Mouse (Mus musculus): ENCODE results near the gene Ttyh1. TPM values are rescaled to one million over a fixed set of nuclear protein-coding genes. Genes with fewer than 3 reads are reported as not detected.

Gene Ttyh1
- total and polyA plus RNA-seq, 2 experiments: 0.65 to 2.4 TPM

DNA sequence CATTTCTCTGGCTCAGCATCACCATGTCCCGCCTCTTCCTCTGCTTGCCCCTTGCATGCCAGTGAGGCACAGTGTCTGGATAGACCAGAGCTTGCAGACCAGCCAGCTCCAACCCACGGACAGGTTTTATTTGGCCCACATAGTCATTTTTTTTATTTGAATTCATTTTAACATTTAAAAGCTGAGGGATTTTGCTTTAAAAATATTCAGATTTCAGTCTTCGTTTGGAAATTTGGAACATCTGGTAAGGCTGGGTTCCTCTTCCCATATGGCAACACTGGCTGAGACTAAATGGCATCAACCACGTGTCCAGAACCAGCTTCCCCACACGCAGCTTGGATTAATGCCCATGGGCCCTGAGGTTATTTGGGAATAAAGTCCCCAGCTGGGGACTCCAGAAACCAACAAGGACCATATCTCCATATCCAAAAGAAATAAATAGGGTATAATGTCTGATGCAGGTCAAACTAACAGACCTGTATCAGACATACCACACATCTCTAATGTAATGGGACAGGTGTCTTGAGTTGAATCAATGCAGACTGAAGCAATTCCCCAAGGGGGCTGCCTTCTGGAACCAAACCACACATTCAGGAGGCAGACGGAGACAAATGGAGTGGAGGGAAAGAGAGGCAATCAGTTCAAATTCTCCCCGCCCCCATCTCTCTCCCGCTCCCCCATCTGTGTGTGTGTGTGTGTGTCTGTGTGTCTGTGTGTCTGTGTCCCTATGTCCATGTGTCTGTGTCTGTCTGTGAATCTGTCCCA, 2.0 kb upstream of the Ttyh1 start:
- TF ChIP-seq CTCF (IDR thresholded peaks at IDR 0.05; ENCODE audit: low read depth, low read length) (no peak), POLR2A (IDR thresholded peaks at IDR 0.05; ENCODE audit: extremely low read depth, insufficient read depth, low read length) (no peak)
- no peak overlapping the region for H3K4me3 ChIP-seq (ENCODE audit: insufficient read depth, low read depth, low read length)
- H3K4me1 ChIP-seq (ENCODE audit: control insufficient read depth, insufficient read depth, low read length): no peaks in the 10 kb centered on the region
- H3K36me3 ChIP-seq (ENCODE audit: control insufficient read depth, insufficient read depth, low read length): no peaks in the 10 kb centered on the region
- WGBS: 66% methylated on average over 8 of the region's 8 CpGs
- H3K9ac ChIP-seq (ENCODE audit: low read depth, low read length): no peak overlapping the region
- H3K27me3 ChIP-seq (ENCODE audit: control insufficient read depth, insufficient read depth, low read length): peaks cover 15% of the 10 kb centered on the region
- no peak overlapping the region for H3K27ac ChIP-seq (replicated peaks; ENCODE audit: insufficient read depth, low read depth, low read length)
- no peaks in the 10 kb centered on the region for H3K79me2 ChIP-seq (ENCODE audit: control insufficient read depth, insufficient read depth, low read length)
- no peak for DNase-seq (ENCODE audit: extremely low read depth, low read depth, low spot score)

DNA sequence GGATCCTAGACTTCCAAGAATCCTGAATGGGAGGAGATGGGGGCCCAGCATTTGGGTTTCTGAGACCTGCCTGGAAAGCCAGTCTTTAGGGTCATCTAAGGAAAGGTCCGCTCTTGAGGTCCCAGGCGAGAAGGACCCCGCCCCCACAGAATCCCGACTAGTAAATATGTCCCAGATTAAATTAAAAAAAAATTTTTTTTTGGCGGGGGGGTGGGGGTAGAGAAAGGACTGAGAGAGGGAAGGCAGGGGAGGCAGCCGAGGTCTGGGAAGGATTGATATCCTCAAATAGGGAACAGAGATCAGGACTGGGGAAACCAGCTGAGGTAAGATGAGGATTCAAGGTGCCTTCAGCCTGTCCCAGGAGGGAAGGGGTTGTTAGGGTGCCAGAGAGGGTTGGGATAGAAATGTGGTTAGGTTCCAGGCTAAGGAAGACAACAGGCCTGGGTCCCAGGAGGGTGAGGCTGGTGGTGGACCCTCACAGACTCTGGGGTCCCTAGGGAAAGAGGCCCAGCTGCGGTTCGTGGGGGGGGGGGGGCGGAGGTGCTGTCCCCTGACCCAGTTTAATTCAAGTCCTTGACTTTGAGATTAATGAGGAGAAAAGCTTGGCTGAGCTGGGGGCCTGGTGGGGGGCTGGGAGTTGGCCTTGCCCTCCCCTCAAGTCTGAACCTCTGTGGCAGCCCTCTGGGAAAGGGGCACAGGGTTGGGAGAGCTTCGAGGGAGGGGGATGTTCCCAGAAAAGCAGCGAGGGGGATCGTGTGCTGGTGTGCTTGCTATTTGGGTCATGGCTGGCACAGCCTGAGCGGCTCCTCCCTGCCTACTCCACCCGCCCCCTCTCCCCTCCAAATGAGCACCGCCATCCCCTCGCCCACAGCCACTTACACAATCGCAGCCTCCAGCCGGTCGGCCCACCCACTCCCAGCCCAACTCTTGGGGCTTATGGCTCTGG, 1.0 kb downstream of the Ttyh1 start:
- no peak for DNase-seq (ENCODE audit: extremely low read depth, low read depth, low spot score)
- Histone ChIP-seq H3K4me3 (ENCODE audit: insufficient read depth, low read depth, low read length) (no peak overlapping the region), H3K79me2 (ENCODE audit: control insufficient read depth, insufficient read depth, low read length) (no peaks in the 10 kb centered on the region), H3K27ac (replicated peaks; ENCODE audit: insufficient read depth, low read depth, low read length) (no peak overlapping the region), H3K9ac (ENCODE audit: low read depth, low read length) (no peak overlapping the region), H3K4me1 (ENCODE audit: control insufficient read depth, insufficient read depth, low read length) (no peaks in the 10 kb centered on the region), H3K36me3 (ENCODE audit: control insufficient read depth, insufficient read depth, low read length) (no peaks in the 10 kb centered on the region), H3K27me3 (ENCODE audit: control insufficient read depth, insufficient read depth, low read length) (peaks cover 15% of the 10 kb centered on the region)
- WGBS: 28% methylated on average over 18 of the region's 19 CpGs
- TF ChIP-seq CTCF (IDR thresholded peaks at IDR 0.05; ENCODE audit: low read depth, low read length) (no peak), POLR2A (IDR thresholded peaks at IDR 0.05; ENCODE audit: extremely low read depth, insufficient read depth, low read length) (no peak)

DNA sequence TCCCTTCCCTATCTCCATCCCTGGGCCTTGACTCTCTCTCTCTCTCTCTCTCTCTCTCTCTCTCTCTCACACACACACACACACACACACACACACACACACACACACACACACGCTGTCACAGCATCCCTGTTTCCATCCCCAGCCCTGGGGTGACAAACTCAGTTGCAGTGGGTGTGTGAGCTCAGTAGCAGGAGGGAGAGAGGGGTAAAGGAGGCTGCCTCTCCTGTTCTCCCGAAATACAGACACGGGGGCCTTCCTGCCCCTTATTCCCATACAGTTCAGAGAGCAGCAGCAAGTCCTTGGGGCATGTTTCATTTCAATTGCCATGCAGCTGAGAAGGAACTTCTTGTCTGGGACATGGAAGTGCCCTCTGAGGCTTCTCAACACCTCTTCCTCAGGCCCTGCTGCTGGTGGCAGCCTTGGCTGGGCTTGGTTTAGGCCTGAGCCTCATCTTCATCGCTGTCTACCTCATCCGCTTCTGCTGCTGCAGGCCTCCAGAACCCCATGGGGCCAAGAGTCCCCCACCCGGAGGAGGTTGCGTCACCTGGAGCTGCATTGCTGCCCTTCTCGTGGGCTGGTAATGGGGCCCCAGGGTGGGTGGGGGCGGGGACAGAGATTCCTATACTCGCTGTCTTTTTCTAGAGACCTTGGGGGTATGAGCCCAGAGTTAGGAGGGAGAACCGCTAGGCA, 3.0 kb downstream of the Ttyh1 start:
- H3K27me3 ChIP-seq (ENCODE audit: control insufficient read depth, insufficient read depth, low read length): peaks cover 15% of the 10 kb centered on the region

GRCm38 (mm10) chr7:4122783-4123182, 3.6 kb downstream of the Ttyh1 start:
- no peaks in the 10 kb centered on the region for H3K79me2 ChIP-seq (ENCODE audit: control insufficient read depth, insufficient read depth, low read length)
- no peak overlapping the region for H3K9ac ChIP-seq (ENCODE audit: low read depth, low read length)
- no peak overlapping the region for H3K27ac ChIP-seq (replicated peaks; ENCODE audit: insufficient read depth, low read depth, low read length)
- WGBS: 87% methylated on average over 10 of the region's 10 CpGs
- H3K27me3 ChIP-seq (ENCODE audit: control insufficient read depth, insufficient read depth, low read length): peaks cover 15% of the 10 kb centered on the region
- TF ChIP-seq POLR2A (IDR thresholded peaks at IDR 0.05; ENCODE audit: extremely low read depth, insufficient read depth, low read length) (no peak), CTCF (IDR thresholded peaks at IDR 0.05; ENCODE audit: low read depth, low read length) (no peak)
- DNase-seq (ENCODE audit: extremely low read depth, low read depth, low spot score): no peak
- H3K36me3 ChIP-seq (ENCODE audit: control insufficient read depth, insufficient read depth, low read length): no peaks in the 10 kb centered on the region
- H3K4me3 ChIP-seq (ENCODE audit: insufficient read depth, low read depth, low read length): no peak overlapping the region
- H3K4me1 ChIP-seq (ENCODE audit: control insufficient read depth, insufficient read depth, low read length): no peaks in the 10 kb centered on the region

More for the DNA sequence above, 3.0 kb downstream of the Ttyh1 start:
- DNase-seq (ENCODE audit: extremely low read depth, low read depth, low spot score): no peak
- no peak overlapping the region for H3K27ac ChIP-seq (replicated peaks; ENCODE audit: insufficient read depth, low read depth, low read length)
- H3K9ac ChIP-seq (ENCODE audit: low read depth, low read length): no peak overlapping the region
- H3K4me3 ChIP-seq (ENCODE audit: insufficient read depth, low read depth, low read length): no peak overlapping the region
- no peaks in the 10 kb centered on the region for H3K79me2 ChIP-seq (ENCODE audit: control insufficient read depth, insufficient read depth, low read length)
- TF ChIP-seq POLR2A (IDR thresholded peaks at IDR 0.05; ENCODE audit: extremely low read depth, insufficient read depth, low read length) (no peak), CTCF (IDR thresholded peaks at IDR 0.05; ENCODE audit: low read depth, low read length) (no peak)
- 69% methylated on average over 11 of the region's 11 CpGs for WGBS
- H3K36me3 ChIP-seq (ENCODE audit: control insufficient read depth, insufficient read depth, low read length): no peaks in the 10 kb centered on the region
- no peaks in the 10 kb centered on the region for H3K4me1 ChIP-seq (ENCODE audit: control insufficient read depth, insufficient read depth, low read length)

GRCm38 (mm10) chr7:4123732-4124131, 4.5 kb downstream of the Ttyh1 start:
- H3K27ac ChIP-seq (replicated peaks; ENCODE audit: insufficient read depth, low read depth, low read length): no peak overlapping the region
- no peaks in the 10 kb centered on the region for H3K36me3 ChIP-seq (ENCODE audit: control insufficient read depth, insufficient read depth, low read length)
- WGBS: 91% methylated on average over 1 of the region's 1 CpGs
- TF ChIP-seq CTCF (IDR thresholded peaks at IDR 0.05; ENCODE audit: low read depth, low read length) (no peak), POLR2A (IDR thresholded peaks at IDR 0.05; ENCODE audit: extremely low read depth, insufficient read depth, low read length) (no peak)
- no peaks in the 10 kb centered on the region for H3K4me1 ChIP-seq (ENCODE audit: control insufficient read depth, insufficient read depth, low read length)
- DNase-seq (ENCODE audit: extremely low read depth, low read depth, low spot score): no peak
- H3K79me2 ChIP-seq (ENCODE audit: control insufficient read depth, insufficient read depth, low read length): no peaks in the 10 kb centered on the region
- H3K4me3 ChIP-seq (ENCODE audit: insufficient read depth, low read depth, low read length): no peak overlapping the region
- H3K27me3 ChIP-seq (ENCODE audit: control insufficient read depth, insufficient read depth, low read length): peaks cover 8% of the 10 kb centered on the region
- H3K9ac ChIP-seq (ENCODE audit: low read depth, low read length): no peak overlapping the region

Measured in liver, adult 2 months (tissue).